Mouse (Mus musculus): Measurements from ENCODE around the gene Ogfod3. TPM values are rescaled to one million over a fixed set of nuclear protein-coding genes. Genes with fewer than 3 reads are reported as not detected.

Gene Ogfod3
- polyA plus RNA-seq, 1 experiment from 2014 or later = 31.2 TPM

GRCm38 (mm10) chr11:121163751-121164150 lies 40.8 kb downstream of the Ogfod3 start:
- Histone ChIP-seq H3K27ac (ENCODE audit: low read length) (no peak overlapping the region), H3K4me1 (ENCODE audit: control insufficient read depth, insufficient read depth, low read length) (no peaks in the 10 kb centered on the region), H3K36me3 (ENCODE audit: control insufficient read depth, insufficient read depth, low read length) (no peaks in the 10 kb centered on the region), H3K27me3 (replicated peaks; ENCODE audit: control insufficient read depth, insufficient read depth, low read length) (no peaks in the 10 kb centered on the region), H3K4me3 (ENCODE audit: low read length) (no peak overlapping the region), H3K4me2 (ENCODE audit: low read depth, low read length) (no peak overlapping the region), H3K9ac (ENCODE audit: low read depth, low read length) (no peak overlapping the region), H3K9me3 (ENCODE audit: control insufficient read depth, low read length) (no peaks in the 10 kb centered on the region)
- WGBS = 84% methylated on average over 4 of the region's 4 CpGs
- ATAC-seq = no peak

- H3K36me3 ChIP-seq (ENCODE audit: control insufficient read depth, insufficient read depth, low read length) = no peaks in the 10 kb centered on the region
- ATAC-seq = no peak
- H3K9me3 ChIP-seq (ENCODE audit: control insufficient read depth, low read length) = no peaks in the 10 kb centered on the region
- H3K27me3 ChIP-seq (replicated peaks; ENCODE audit: control insufficient read depth, insufficient read depth, low read length) = peaks cover 18% of the 10 kb centered on the region
- H3K4me2 ChIP-seq (ENCODE audit: low read depth, low read length) = no peak overlapping the region
- WGBS = 91% methylated on average over 26 of the region's 26 CpGs
- H3K9ac ChIP-seq (ENCODE audit: low read depth, low read length) = no peak overlapping the region
- no peak overlapping the region for H3K4me3 ChIP-seq (ENCODE audit: low read length)
- H3K27ac ChIP-seq (ENCODE audit: low read length) = no peak overlapping the region
- H3K4me1 ChIP-seq (ENCODE audit: control insufficient read depth, insufficient read depth, low read length) = 0 out of 2 replicates have a peak, but pooled peaks cover 4% of the 10 kb centered on the region
Measured at GRCm38 (mm10) chr11:121160636-121161346, 43.7 kb downstream of the Ogfod3 start.

GRCm38 (mm10) chr11:121159971-121160370 lies 44.5 kb downstream of the Ogfod3 start, which contains the start of gene Uts2r:
TSS of gene Uts2r (plus strand) at chr11:121160271.
- Histone ChIP-seq H3K27me3 (replicated peaks; ENCODE audit: control insufficient read depth, insufficient read depth, low read length) (peaks cover 26% of the 10 kb centered on the region), H3K4me2 (ENCODE audit: low read depth, low read length) (no peak within 1 kb of the TSS), H3K27ac (ENCODE audit: low read length) (no peak within 1 kb of the TSS), H3K9ac (ENCODE audit: low read depth, low read length) (no peak within 1 kb of the TSS), H3K36me3 (ENCODE audit: control insufficient read depth, insufficient read depth, low read length) (no peaks in the 10 kb centered on the region), H3K4me1 (ENCODE audit: control insufficient read depth, insufficient read depth, low read length) (0 out of 2 replicates have a peak, but pooled peaks cover 4% of the 10 kb centered on the region), H3K9me3 (ENCODE audit: control insufficient read depth, low read length) (no peaks in the 10 kb centered on the region), H3K4me3 (ENCODE audit: low read length) (no peak within 1 kb of the TSS)
- ATAC-seq = no peak
- WGBS = 92% methylated on average over 5 of the region's 5 CpGs

GRCm38 (mm10) chr11:121156411-121156891 lies 48.1 kb downstream of the Ogfod3 start:
- ATAC-seq = peak; percentile 31; the same call in 1 of the 2 replicates
- H3K9me3 ChIP-seq (ENCODE audit: control insufficient read depth, low read length) = no peaks in the 10 kb centered on the region
- H3K4me3 ChIP-seq (ENCODE audit: low read length) = peak overlapping the region; percentile 44
- under 1% methylated on average over 45 of the region's 45 CpGs for WGBS
- H3K4me2 ChIP-seq (ENCODE audit: low read depth, low read length) = peak overlapping the region; percentile 68
- H3K36me3 ChIP-seq (ENCODE audit: control insufficient read depth, insufficient read depth, low read length) = no peaks in the 10 kb centered on the region
- H3K27me3 ChIP-seq (replicated peaks; ENCODE audit: control insufficient read depth, insufficient read depth, low read length) = peaks cover 29% of the 10 kb centered on the region
- no peak overlapping the region for H3K27ac ChIP-seq (ENCODE audit: low read length)
- H3K9ac ChIP-seq (ENCODE audit: low read depth, low read length) = no peak overlapping the region
- H3K4me1 ChIP-seq (ENCODE audit: control insufficient read depth, insufficient read depth, low read length) = 0 out of 2 replicates have a peak, but pooled peaks cover 4% of the 10 kb centered on the region

GRCm38 (mm10) chr11:121154203-121154602 lies 50.3 kb downstream of the Ogfod3 start:
- Histone ChIP-seq H3K9me3 (ENCODE audit: control insufficient read depth, low read length) (no peaks in the 10 kb centered on the region), H3K4me1 (ENCODE audit: control insufficient read depth, insufficient read depth, low read length) (0 out of 2 replicates have a peak, but pooled peaks cover 4% of the 10 kb centered on the region), H3K27me3 (replicated peaks; ENCODE audit: control insufficient read depth, insufficient read depth, low read length) (peaks cover 29% of the 10 kb centered on the region), H3K27ac (ENCODE audit: low read length) (no peak overlapping the region), H3K9ac (ENCODE audit: low read depth, low read length) (no peak overlapping the region), H3K36me3 (ENCODE audit: control insufficient read depth, insufficient read depth, low read length) (no peaks in the 10 kb centered on the region), H3K4me2 (ENCODE audit: low read depth, low read length) (no peak overlapping the region), H3K4me3 (ENCODE audit: low read length) (no peak overlapping the region)
- WGBS = 42% methylated on average over 4 of the region's 4 CpGs
- no peak for ATAC-seq

GRCm38 (mm10) chr11:121148193-121148592 lies 56.3 kb downstream of the Ogfod3 start:
- H3K4me3 ChIP-seq (ENCODE audit: low read length) = no peak overlapping the region

GRCm38 (mm10) chr11:121145865-121146264 lies 58.6 kb downstream of the Ogfod3 start, which contains the start of gene Tex19.1:
TSS of gene Tex19.1 (plus strand) at chr11:121146143.
- peaks cover 8% of the 10 kb centered on the region for H3K4me1 ChIP-seq (ENCODE audit: control insufficient read depth, insufficient read depth, low read length)
- no peaks in the 10 kb centered on the region for H3K27me3 ChIP-seq (replicated peaks; ENCODE audit: control insufficient read depth, insufficient read depth, low read length)
- no peak within 1 kb of the TSS for H3K27ac ChIP-seq (ENCODE audit: low read length)
- ATAC-seq = no peak
- no peak within 1 kb of the TSS for H3K9ac ChIP-seq (ENCODE audit: low read depth, low read length)
- H3K4me2 ChIP-seq (ENCODE audit: low read depth, low read length) = no peak within 1 kb of the TSS
- no peaks in the 10 kb centered on the region for H3K9me3 ChIP-seq (ENCODE audit: control insufficient read depth, low read length)
- no peak within 1 kb of the TSS for H3K4me3 ChIP-seq (ENCODE audit: low read length)
- WGBS = 87% methylated on average over 22 of the region's 22 CpGs
- no peaks in the 10 kb centered on the region for H3K36me3 ChIP-seq (ENCODE audit: control insufficient read depth, insufficient read depth, low read length)

More at GRCm38 (mm10) chr11:121148193-121148592, 56.3 kb downstream of the Ogfod3 start:
- no peaks in the 10 kb centered on the region for H3K27me3 ChIP-seq (replicated peaks; ENCODE audit: control insufficient read depth, insufficient read depth, low read length)
- no peaks in the 10 kb centered on the region for H3K36me3 ChIP-seq (ENCODE audit: control insufficient read depth, insufficient read depth, low read length)
- no peaks in the 10 kb centered on the region for H3K9me3 ChIP-seq (ENCODE audit: control insufficient read depth, low read length)
- peaks cover 5% of the 10 kb centered on the region for H3K4me1 ChIP-seq (ENCODE audit: control insufficient read depth, insufficient read depth, low read length)
- ATAC-seq = no peak
- WGBS = 79% methylated on average over 3 of the region's 3 CpGs
- no peak overlapping the region for H3K4me2 ChIP-seq (ENCODE audit: low read depth, low read length)
- no peak overlapping the region for H3K27ac ChIP-seq (ENCODE audit: low read length)
- no peak overlapping the region for H3K9ac ChIP-seq (ENCODE audit: low read depth, low read length)

DNA sequence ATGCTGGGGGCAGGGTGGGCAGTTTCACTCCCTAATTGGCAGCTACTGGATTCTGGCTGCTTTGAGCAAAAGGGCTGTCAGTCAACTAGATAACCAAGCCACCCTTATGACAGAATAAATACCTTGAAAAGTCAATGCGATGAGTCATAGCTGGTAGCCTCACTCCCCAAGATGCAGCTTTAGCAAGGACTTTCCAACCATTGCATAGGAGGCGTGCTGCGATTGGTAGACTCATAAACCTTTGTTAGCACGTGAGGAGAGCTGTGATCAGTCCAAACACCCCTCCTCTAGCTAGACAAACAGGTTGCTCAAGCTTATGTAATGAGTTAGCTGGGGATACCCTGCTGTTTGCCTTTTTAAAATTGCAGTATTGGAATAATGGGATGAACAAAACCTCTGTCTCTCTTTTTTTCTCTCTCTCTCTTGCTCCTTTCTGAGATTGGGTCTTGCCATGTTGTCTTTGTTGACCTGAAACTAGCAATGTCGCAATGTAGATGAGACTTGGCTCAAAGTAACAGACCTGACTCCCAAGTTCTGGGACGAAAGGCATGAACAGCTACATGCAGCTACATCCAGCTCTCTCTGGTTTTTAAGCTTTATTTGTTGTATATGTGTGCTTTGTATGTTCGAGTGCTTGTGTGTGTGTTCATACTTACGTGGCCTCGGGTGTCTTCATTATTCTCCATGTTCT lies 61.0 kb downstream of the Ogfod3 start:
- Histone ChIP-seq H3K4me3 (ENCODE audit: low read length) (no peak overlapping the region), H3K4me2 (ENCODE audit: low read depth, low read length) (no peak overlapping the region), H3K9me3 (ENCODE audit: control insufficient read depth, low read length) (no peaks in the 10 kb centered on the region), H3K27me3 (replicated peaks; ENCODE audit: control insufficient read depth, insufficient read depth, low read length) (0 out of 2 replicates have a peak, but pooled peaks cover 2% of the 10 kb centered on the region), H3K36me3 (ENCODE audit: control insufficient read depth, insufficient read depth, low read length) (no peaks in the 10 kb centered on the region), H3K9ac (ENCODE audit: low read depth, low read length) (no peak overlapping the region), H3K4me1 (ENCODE audit: control insufficient read depth, insufficient read depth, low read length) (peaks cover 8% of the 10 kb centered on the region), H3K27ac (ENCODE audit: low read length) (no peak overlapping the region)
- ATAC-seq = peak; percentile 85
- WGBS = 68% methylated on average over 9 of the region's 9 CpGs

GRCm38 (mm10) chr11:121138732-121139131 lies 65.8 kb downstream of the Ogfod3 start:
- Histone ChIP-seq H3K27me3 (replicated peaks; ENCODE audit: control insufficient read depth, insufficient read depth, low read length) (0 out of 2 replicates have a peak, but pooled peaks cover 2% of the 10 kb centered on the region), H3K27ac (ENCODE audit: low read length) (no peak overlapping the region), H3K4me2 (ENCODE audit: low read depth, low read length) (no peak overlapping the region), H3K9me3 (ENCODE audit: control insufficient read depth, low read length) (no peaks in the 10 kb centered on the region), H3K36me3 (ENCODE audit: control insufficient read depth, insufficient read depth, low read length) (no peaks in the 10 kb centered on the region), H3K9ac (ENCODE audit: low read depth, low read length) (no peak overlapping the region), H3K4me1 (ENCODE audit: control insufficient read depth, insufficient read depth, low read length) (peaks cover 8% of the 10 kb centered on the region), H3K4me3 (ENCODE audit: low read length) (no peak overlapping the region)
- no peak for ATAC-seq
- WGBS = 52% methylated on average over 6 of the region's 6 CpGs
